Mouse (Mus musculus): ENCODE data around the gene Trappc6b. TPM values are rescaled to one million over a fixed set of nuclear protein-coding genes. Genes with fewer than 3 reads are reported as not detected.

Trappc6b gene
- polyA plus RNA-seq, 1 experiment = 76.7 TPM

DNA sequence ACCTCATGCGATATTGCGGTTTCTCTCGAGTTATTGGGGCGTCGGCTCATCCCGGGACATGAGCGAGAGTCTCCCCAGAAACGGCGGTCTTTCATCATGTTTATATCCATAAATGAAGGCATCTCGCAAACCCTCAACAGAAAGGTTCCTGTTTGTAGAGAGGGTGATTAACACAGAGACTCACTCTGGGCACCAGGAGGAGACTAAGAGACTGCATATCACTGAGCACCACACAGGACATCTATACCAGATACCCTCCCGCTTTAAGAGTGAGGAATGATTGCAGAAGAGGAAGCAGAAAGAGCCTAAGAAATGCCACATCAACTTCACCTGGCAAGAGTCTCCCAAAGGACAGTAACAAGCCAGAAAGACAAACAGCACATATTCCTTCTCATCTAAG lies 5.0 kb downstream of the Trappc6b start:
- peaks cover 68% of the 10 kb centered on the region for H3K36me3 ChIP-seq (replicated peaks; ENCODE audit: low read length)
- no peak overlapping the region for H3K4me3 ChIP-seq (replicated peaks)
- no peaks in the 10 kb centered on the region for H3K27me3 ChIP-seq (replicated peaks)
- TF ChIP-seq GATA1 (IDR thresholded peaks at IDR 0.05; ENCODE audit: borderline replicate concordance, low read length) (no peak), FLI1 (IDR thresholded peaks at IDR 0.05; ENCODE audit: low read length) (no peak)
- no peaks in the 10 kb centered on the region for H3K9me3 ChIP-seq
- H3K4me1 ChIP-seq = peaks cover 80% of the 10 kb centered on the region

GRCm38 (mm10) chr12:59055196-59055850 lies 5.9 kb downstream of the Trappc6b start:
- H3K4me1 ChIP-seq = peaks cover 76% of the 10 kb centered on the region
- TF ChIP-seq GATA1 (IDR thresholded peaks at IDR 0.05; ENCODE audit: borderline replicate concordance, low read length) = no peak
- TF ChIP-seq FLI1 (IDR thresholded peaks at IDR 0.05; ENCODE audit: low read length) = no peak
- no peaks in the 10 kb centered on the region for H3K9me3 ChIP-seq
- no peak overlapping the region for H3K4me3 ChIP-seq (replicated peaks)
- H3K36me3 ChIP-seq (replicated peaks; ENCODE audit: low read length) = peaks cover 75% of the 10 kb centered on the region
- H3K27me3 ChIP-seq (replicated peaks) = no peaks in the 10 kb centered on the region

GRCm38 (mm10) chr12:59053976-59054375 lies 7.3 kb downstream of the Trappc6b start:
- H3K4me3 ChIP-seq (replicated peaks) = no peak overlapping the region
- H3K9me3 ChIP-seq = no peaks in the 10 kb centered on the region
- no peaks in the 10 kb centered on the region for H3K27me3 ChIP-seq (replicated peaks)
- peaks cover 78% of the 10 kb centered on the region for H3K36me3 ChIP-seq (replicated peaks; ENCODE audit: low read length)
- TF ChIP-seq GATA1 (IDR thresholded peaks at IDR 0.05; ENCODE audit: borderline replicate concordance, low read length) (no peak), FLI1 (IDR thresholded peaks at IDR 0.05; ENCODE audit: low read length) (no peak)
- H3K4me1 ChIP-seq = peaks cover 73% of the 10 kb centered on the region

DNA sequence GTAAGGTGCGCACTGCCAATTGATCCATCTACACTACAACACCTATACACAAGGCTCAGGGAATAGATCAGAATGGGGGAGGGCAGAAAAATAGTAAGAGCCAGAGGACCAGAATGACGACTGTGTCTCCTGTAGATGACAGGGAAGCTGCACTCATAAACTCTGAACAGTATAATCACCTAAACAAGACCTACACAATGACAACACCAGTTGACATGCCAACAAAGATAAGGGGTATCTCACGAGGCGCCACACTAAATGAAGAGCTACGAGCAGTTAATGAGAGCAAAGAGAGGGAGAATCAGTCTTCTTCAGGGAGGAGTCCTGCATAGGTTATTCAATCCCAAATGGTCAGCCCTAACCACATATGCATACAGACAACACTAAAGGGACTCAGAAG lies 8.1 kb downstream of the Trappc6b start:
- TF ChIP-seq FLI1 (IDR thresholded peaks at IDR 0.05; ENCODE audit: low read length) = no peak
- TF ChIP-seq GATA1 (IDR thresholded peaks at IDR 0.05; ENCODE audit: borderline replicate concordance, low read length) = no peak
- peaks cover 71% of the 10 kb centered on the region for H3K4me1 ChIP-seq

GRCm38 (mm10) chr12:59052470-59052869 lies 8.8 kb downstream of the Trappc6b start:
- Histone ChIP-seq H3K4me1 (peaks cover 67% of the 10 kb centered on the region), H3K4me3 (replicated peaks) (no peak overlapping the region), H3K36me3 (replicated peaks; ENCODE audit: low read length) (peaks cover 79% of the 10 kb centered on the region), H3K9me3 (no peaks in the 10 kb centered on the region), H3K27me3 (replicated peaks) (no peaks in the 10 kb centered on the region)
- TF ChIP-seq FLI1 (IDR thresholded peaks at IDR 0.05; ENCODE audit: low read length) (no peak), GATA1 (IDR thresholded peaks at IDR 0.05; ENCODE audit: borderline replicate concordance, low read length) (no peak)

More for the DNA sequence above, 8.1 kb downstream of the Trappc6b start:
- H3K27me3 ChIP-seq (replicated peaks) = no peaks in the 10 kb centered on the region
- no peaks in the 10 kb centered on the region for H3K9me3 ChIP-seq
- H3K36me3 ChIP-seq (replicated peaks; ENCODE audit: low read length) = peaks cover 78% of the 10 kb centered on the region
- H3K4me3 ChIP-seq (replicated peaks) = no peak overlapping the region

DNA sequence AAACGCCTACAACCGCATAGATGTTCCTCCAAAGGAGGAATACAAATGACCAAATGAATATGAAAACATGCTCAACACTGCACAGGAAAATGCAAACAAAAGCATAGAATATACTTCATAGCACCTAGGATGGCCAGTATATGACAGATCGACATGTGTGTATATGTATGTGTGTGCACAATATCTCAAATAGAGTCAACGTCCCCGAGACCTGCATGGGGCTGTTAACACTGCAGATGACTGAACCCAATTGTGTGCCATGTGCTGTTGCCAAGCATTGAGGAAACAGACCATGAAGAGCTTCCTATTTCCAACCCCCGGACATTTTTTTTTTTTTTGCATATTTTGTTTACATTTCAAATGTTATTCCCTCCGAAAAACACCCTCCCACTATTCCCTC lies 20.4 kb downstream of the Trappc6b start:
- H3K36me3 ChIP-seq (replicated peaks; ENCODE audit: low read length) = peaks cover 50% of the 10 kb centered on the region
- H3K4me1 ChIP-seq = peaks cover 42% of the 10 kb centered on the region
- H3K9me3 ChIP-seq = no peaks in the 10 kb centered on the region
- TF ChIP-seq FLI1 (IDR thresholded peaks at IDR 0.05; ENCODE audit: low read length) (no peak), GATA1 (IDR thresholded peaks at IDR 0.05; ENCODE audit: borderline replicate concordance, low read length) (no peak)
- H3K27me3 ChIP-seq (replicated peaks) = no peaks in the 10 kb centered on the region
- no peak overlapping the region for H3K4me3 ChIP-seq (replicated peaks)

DNA sequence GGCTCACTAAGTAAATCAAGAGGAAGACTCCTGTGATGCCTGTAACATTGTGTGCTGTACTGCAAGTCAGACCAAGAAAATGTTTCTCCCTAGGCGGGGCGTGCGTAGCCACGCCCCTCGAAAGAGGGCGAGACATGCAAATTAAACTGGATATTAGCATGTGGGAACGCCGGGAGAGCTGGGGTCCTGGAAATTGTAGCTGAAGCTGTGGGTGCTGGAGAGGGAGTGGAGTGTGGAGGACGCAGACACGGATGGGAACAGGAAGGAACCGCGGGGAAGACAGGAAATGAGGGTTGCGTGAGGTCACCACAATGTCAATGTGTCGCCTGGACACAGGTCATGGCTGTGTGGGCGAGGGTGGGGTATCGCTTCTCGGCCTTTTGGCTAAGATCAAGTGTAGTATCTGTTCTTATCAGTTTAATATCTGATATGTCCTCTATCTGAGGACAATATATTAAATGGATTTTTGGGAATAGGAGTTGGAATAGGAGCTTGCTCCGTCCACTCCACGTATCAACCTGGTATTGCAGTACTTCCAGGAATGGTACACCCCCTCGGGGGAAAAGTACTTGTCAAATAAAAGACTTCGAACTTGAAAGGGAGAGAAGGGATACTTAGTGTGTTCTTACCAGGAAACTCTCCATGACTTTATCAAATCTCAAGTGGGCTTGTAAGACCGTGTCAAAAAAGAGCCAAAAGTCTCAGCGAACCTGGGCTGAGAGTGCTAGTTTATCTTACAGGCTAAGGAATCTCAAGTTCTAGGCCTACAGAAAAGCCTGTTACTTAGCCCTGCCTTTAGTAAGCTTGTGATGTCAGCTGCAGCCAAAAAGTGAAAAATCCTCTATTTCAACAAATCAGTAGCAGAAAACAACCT lies 21.1 kb downstream of the Trappc6b start:
- Histone ChIP-seq H3K36me3 (replicated peaks; ENCODE audit: low read length) (peaks cover 44% of the 10 kb centered on the region), H3K4me3 (replicated peaks) (peak overlapping the region; percentile 90), H3K4me1 (peaks cover 36% of the 10 kb centered on the region), H3K27me3 (replicated peaks) (no peaks in the 10 kb centered on the region), H3K9me3 (no peaks in the 10 kb centered on the region)
- no peak for TF ChIP-seq GATA1 (IDR thresholded peaks at IDR 0.05; ENCODE audit: borderline replicate concordance, low read length)
- TF ChIP-seq FLI1 (IDR thresholded peaks at IDR 0.05; ENCODE audit: low read length) = no peak

DNA sequence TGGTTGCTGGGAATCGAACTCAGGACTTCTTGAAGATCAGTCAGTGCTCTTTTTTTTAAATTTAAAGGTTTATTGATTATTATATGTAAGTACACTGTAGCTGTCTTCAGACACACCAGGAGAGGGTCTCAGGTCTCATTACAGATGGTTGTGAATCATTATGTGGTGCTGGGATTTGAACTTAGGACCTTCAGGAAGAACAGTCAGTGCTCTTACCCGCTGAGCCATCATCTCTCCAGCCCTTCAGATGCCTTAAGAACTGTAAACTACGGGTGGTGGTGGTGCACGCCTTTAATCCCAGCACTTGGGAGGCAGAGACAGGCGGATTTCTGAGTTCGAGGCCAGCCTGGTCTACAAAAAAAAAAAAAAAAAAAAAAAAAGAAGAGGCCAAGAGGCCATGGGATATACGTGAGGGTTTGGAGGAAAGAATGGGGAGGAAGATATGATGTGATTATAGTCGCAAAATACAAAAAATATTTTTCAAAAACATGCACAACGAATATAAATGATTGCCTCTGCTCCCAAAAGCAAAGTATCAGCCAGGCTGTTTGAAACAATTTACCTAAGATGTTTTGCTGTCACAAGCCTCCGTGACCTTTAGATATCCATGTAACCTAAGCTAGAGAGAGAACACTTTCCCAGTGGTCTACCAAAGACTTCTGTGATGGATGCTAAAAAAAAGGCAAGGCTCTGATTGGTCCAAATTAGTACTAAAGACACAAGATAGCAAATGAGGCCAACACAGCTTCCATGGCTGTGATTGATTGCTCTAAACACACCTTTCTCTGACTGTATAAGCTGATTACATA lies 21.9 kb downstream of the Trappc6b start:
- H3K36me3 ChIP-seq (replicated peaks; ENCODE audit: low read length) = peaks cover 35% of the 10 kb centered on the region
- TF ChIP-seq GATA1 (IDR thresholded peaks at IDR 0.05; ENCODE audit: borderline replicate concordance, low read length) = no peak
- TF ChIP-seq FLI1 (IDR thresholded peaks at IDR 0.05; ENCODE audit: low read length) = no peak
- H3K9me3 ChIP-seq = no peaks in the 10 kb centered on the region
- H3K4me1 ChIP-seq = peaks cover 28% of the 10 kb centered on the region
- H3K4me3 ChIP-seq (replicated peaks) = peak overlapping the region; percentile 90
- no peaks in the 10 kb centered on the region for H3K27me3 ChIP-seq (replicated peaks)

DNA sequence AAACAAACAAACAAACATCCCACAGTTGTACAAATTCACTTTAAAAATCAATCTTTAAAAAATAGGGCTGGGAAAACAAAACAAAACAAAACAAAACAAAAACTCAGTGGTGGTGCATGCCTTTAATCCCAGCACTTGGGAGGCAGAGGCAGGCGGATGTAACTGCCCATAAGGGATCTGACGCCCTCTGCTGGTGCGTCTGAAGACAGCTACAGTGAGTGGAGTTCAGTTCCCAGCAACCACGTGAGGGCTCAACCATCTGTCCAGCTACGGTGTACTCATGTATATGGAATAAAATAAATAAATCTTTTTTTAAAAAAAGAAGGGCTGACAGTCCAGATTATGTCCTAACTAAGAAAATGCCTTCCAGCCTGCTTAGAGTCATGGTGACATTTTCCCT lies 29.2 kb downstream of the Trappc6b start:
- no peaks in the 10 kb centered on the region for H3K9me3 ChIP-seq
- no peaks in the 10 kb centered on the region for H3K27me3 ChIP-seq (replicated peaks)
- H3K36me3 ChIP-seq (replicated peaks; ENCODE audit: low read length) = peaks cover 19% of the 10 kb centered on the region
- peaks cover 7% of the 10 kb centered on the region for H3K4me1 ChIP-seq
- TF ChIP-seq GATA1 (IDR thresholded peaks at IDR 0.05; ENCODE audit: borderline replicate concordance, low read length) (no peak), FLI1 (IDR thresholded peaks at IDR 0.05; ENCODE audit: low read length) (no peak)
- H3K4me3 ChIP-seq (replicated peaks) = no peak overlapping the region

Measured in megakaryocyte, embryonic 14.5 days (primary cell).